ENCODE assay signal across 12 mouse cellular contexts in genomic region chr13:41865071-41865470, GRCm38 (mm10). TPM values are rescaled to one million over a fixed set of nuclear protein-coding genes. Genes with fewer than 3 reads are reported as not detected.
DNase-seq lines count a peak whose midpoint lies in the region; ATAC-seq and TF ChIP-seq lines count a peak whose summit lies in the region.
"Had no signal": no experiment of that assay in that cellular context is flagged by ENCODE, and none has a peak within 500 bp of the region (broad histone marks: within the 10 kb centered on the region; RNA-seq: fewer than 3 reads in every experiment).

No protein-coding gene starts in this region.

- 50% methylated on average over 5 of the region's 5 CpGs for WGBS in heart, embryonic 15.5 days
- 86% methylated on average over 5 of the region's 5 CpGs for WGBS in limb, embryonic 10.5 days
- 80% methylated on average over 5 of the region's 5 CpGs for WGBS in forebrain, postnatal 0 days

- no peaks in the 10 kb centered on the region for H3K36me3 ChIP-seq in heart, embryonic 15.5 days
- H3K36me3 ChIP-seq in limb, embryonic 10.5 days: no peaks in the 10 kb centered on the region
- no peaks in the 10 kb centered on the region for H3K36me3 ChIP-seq in forebrain, postnatal 0 days (ENCODE audit: insufficient read depth)
- H3K36me3 ChIP-seq: midbrain, embryonic 15.5 days had no signal

- H3K4me1 ChIP-seq in heart, embryonic 15.5 days (replicated peaks): 0 out of 2 replicates have a peak, but pooled peaks cover 3% of the 10 kb centered on the region
- no peaks in the 10 kb centered on the region for H3K4me1 ChIP-seq in limb, embryonic 10.5 days
- H3K4me1 ChIP-seq in forebrain, postnatal 0 days (ENCODE audit: insufficient read depth): no peaks in the 10 kb centered on the region
- H3K4me1 ChIP-seq: midbrain, embryonic 15.5 days had no signal

- in situ Hi-C loops in Patski (cut with MboI; ENCODE audit: low pct_unique_long_range_greater_than_20kb): loop anchor here (5.0 kb wide), 1 partner anchor 182 kb away; no protein-coding TSS in a partner anchor

- no peaks in the 10 kb centered on the region for H3K9me3 ChIP-seq in heart, embryonic 15.5 days (replicated peaks)
- no peaks in the 10 kb centered on the region for H3K9me3 ChIP-seq in limb, embryonic 10.5 days (replicated peaks)
- no peaks in the 10 kb centered on the region for H3K9me3 ChIP-seq in forebrain, postnatal 0 days (ENCODE audit: low read length)
- H3K9me3 ChIP-seq: midbrain, embryonic 15.5 days had no signal

- POLR2A ChIA-PET in Patski (lab: Charles Lee): no interaction called here

- H3K27me3 ChIP-seq in Patski: no peaks in the 10 kb centered on the region
- no peaks in the 10 kb centered on the region for H3K27me3 ChIP-seq in heart, embryonic 15.5 days
- no peaks in the 10 kb centered on the region for H3K27me3 ChIP-seq in limb, embryonic 10.5 days (ENCODE audit: low read depth, poor library complexity, severe bottlenecking)
- H3K27me3 ChIP-seq in forebrain, postnatal 0 days (ENCODE audit: insufficient read depth, low read length): no peaks in the 10 kb centered on the region
- H3K27me3 ChIP-seq: midbrain, embryonic 15.5 days had no signal

- no peak overlapping the region for H3K4me2 ChIP-seq in heart, embryonic 15.5 days
- H3K4me2 ChIP-seq in forebrain, postnatal 0 days (ENCODE audit: low read depth): no peak overlapping the region
- H3K4me2 ChIP-seq: liver, embryonic 11.5 days; midbrain, embryonic 15.5 days had no signal

- CTCF ChIA-PET in Patski (lab: Charles Lee): no interaction called here

- H3K27ac ChIP-seq in heart, embryonic 15.5 days: peak overlapping the region; percentile 53
- H3K27ac ChIP-seq in limb, embryonic 10.5 days: no peak overlapping the region
- H3K27ac ChIP-seq in forebrain, postnatal 0 days (ENCODE audit: low read depth, low read length): no peak overlapping the region
- H3K27ac ChIP-seq: midbrain, embryonic 15.5 days; stomach, postnatal 0 days had no signal

- no peak overlapping the region for H3K9ac ChIP-seq in heart, embryonic 15.5 days
- H3K9ac ChIP-seq in forebrain, postnatal 0 days: no peak overlapping the region
- H3K9ac ChIP-seq: midbrain, embryonic 15.5 days had no signal

- peak; percentile 31 for ATAC-seq in Patski
- peak; percentile 75; the same call in 1 of the 2 replicates for ATAC-seq in heart, embryonic 15.5 days (replicated peaks; ENCODE audit: insufficient number of reproducible peaks, insufficient read depth, low FRiP score, low read depth)
- ATAC-seq in forebrain, postnatal 0 days: no peak
- ATAC-seq: midbrain, embryonic 15.5 days had no signal

- H3K4me3 ChIP-seq in heart, embryonic 15.5 days: no peak overlapping the region
- no peak overlapping the region for H3K4me3 ChIP-seq in limb, embryonic 10.5 days
- H3K4me3 ChIP-seq in forebrain, postnatal 0 days (ENCODE audit: low read depth, low read length): no peak overlapping the region
- H3K4me3 ChIP-seq: midbrain, embryonic 15.5 days had no signal

- TF ChIP-seq CTCF in Patski (IDR thresholded peaks at IDR 0.05): no peak
- no peak for TF ChIP-seq CTCF in forebrain, postnatal 0 days (IDR thresholded peaks at IDR 0.05; ENCODE audit: low read depth)

- DNase-seq in adrenal gland, postnatal 14 days: peak; percentile 29
- no peak for DNase-seq in adrenal gland, adult 18-20 months (ENCODE audit: low spot score in 2 of 2)
- DNase-seq in Patski (ENCODE audit: low read depth, low spot score): peak; percentile 46
- peak; percentile 25 to 63 for DNase-seq in kidney, postnatal 25 days
- DNase-seq in limb, embryonic 10.5 days (ENCODE audit: low spot score): no peak
- DNase-seq in frontal cortex, adult 2 months (ENCODE audit: extremely low spot score in 1 of 2, low spot score in 1 of 2): no peak
- no peak for DNase-seq in forebrain, postnatal 0 days

RNA-seq across cellular contexts. Expression of gene Adtrp, which starts 17.6 kb away (rescaled TPM):
- total RNA-seq in adrenal gland, postnatal 14 days (2021): 93.7 and 96.6 TPM in 2 replicates
- total RNA-seq in adrenal gland, adult 18-20 months (2021): 10 to 100 TPM; 27.2 to 36.0 TPM
- not detected for polyA plus RNA-seq in Patski (2021)
- 0.20 and 0.29 TPM in 2 replicates for polyA plus RNA-seq in heart, embryonic 15.5 days (2015; fragmentation: Nextera tagmentation; extraction: Ambion mirVana)
- 0.26 TPM in 1 of 2 replicates, not detected in the other for polyA plus RNA-seq in limb, embryonic 10.5 days (2016; fragmentation: Nextera tagmentation; extraction: Ambion mirVana)
- polyA plus RNA-seq in frontal cortex, adult 2 months (2012; rRNA removed): 0.32 and 0.40 TPM in 2 replicates
- total RNA-seq in forebrain, postnatal 0 days (2014; rRNA removed): not detected in 2 replicates
- 0.19 TPM in 1 of 2 replicates, not detected in the other for polyA plus RNA-seq in forebrain, postnatal 0 days (2015; fragmentation: Nextera tagmentation; extraction: Ambion mirVana)
- total RNA-seq: granulocyte monocyte progenitor cell, adult 5-6 weeks had no signal
- polyA plus RNA-seq: midbrain, embryonic 15.5 days had no signal

Comparison
In these comparisons a context has a peak if more than half of its experiments do, and no peak if none do; other contexts are left out.
1. DNase-seq: peak in adrenal gland, postnatal 14 days (single experiment), Patski (single experiment) and kidney, postnatal 25 days (2 of 2); none in adrenal gland, adult 18-20 months (0 of 2), limb, embryonic 10.5 days (single experiment), frontal cortex, adult 2 months (0 of 2) and forebrain, postnatal 0 days (single experiment).